ENCODE assay signal across 14 mouse cellular contexts in genomic region chr5:125384512-125385214, GRCm38 (mm10). TPM values are rescaled to one million over a fixed set of nuclear protein-coding genes. Genes with fewer than 3 reads are reported as not detected.
DNase-seq lines count a peak whose midpoint lies in the region; ATAC-seq and TF ChIP-seq lines count a peak whose summit lies in the region.
"Had no signal": no experiment of that assay in that cellular context is flagged by ENCODE, and none has a peak within 500 bp of the region (broad histone marks: within the 10 kb centered on the region; RNA-seq: fewer than 3 reads in every experiment).

No protein-coding gene starts in this region.

- 86% methylated on average over 2 of the region's 2 CpGs for WGBS in embryonic facial prominence, embryonic 15.5 days
- 93% methylated on average over 2 of the region's 2 CpGs for WGBS in embryonic facial prominence, embryonic 10.5 days
- WGBS in kidney, adult 2 months, result 40% methylated on average over 2 of the region's 2 CpGs

- no peak overlapping the region for H3K4me2 ChIP-seq in embryonic facial prominence, embryonic 15.5 days (replicated peaks)

- no peak for TF ChIP-seq POLR2A in kidney, adult 2 months (IDR thresholded peaks at IDR 0.05; ENCODE audit: low read depth, low read length)

- peaks cover 21% of the 10 kb centered on the region for H3K36me3 ChIP-seq in embryonic facial prominence, embryonic 15.5 days
- peaks cover 44% of the 10 kb centered on the region for H3K36me3 ChIP-seq in embryonic facial prominence, embryonic 10.5 days (replicated peaks)
- peaks cover 19% of the 10 kb centered on the region for H3K36me3 ChIP-seq in kidney, adult 2 months (ENCODE audit: control insufficient read depth, insufficient read depth, low read length)

- ATAC-seq in embryonic facial prominence, embryonic 15.5 days (ENCODE audit: insufficient number of reproducible peaks, low FRiP score, low TSS enrichment, low read depth), result no peak

- DNase-seq in embryonic facial prominence, embryonic 10.5 days (ENCODE audit: low spot score), result no peak
- no peak for DNase-seq in kidney, adult 2 months
- DNase-seq in kidney, postnatal 10 days, result no peak
- DNase-seq in 3134 (ENCODE audit: extremely low read depth, insufficient read length, low spot score) (peak; percentile 52), adipocyte (ENCODE audit: low spot score) (peak; percentile 76)
- DNase-seq in frontal cortex, postnatal 10 days (ENCODE audit: low spot score in 2 of 2), result no peak
- no peak for DNase-seq in cerebellum, adult 9-11 months
- DNase-seq: cerebellum, postnatal 25 days; gastrocnemius, postnatal 10 days; right cerebral cortex, postnatal 14 days had no signal

- TF ChIP-seq CTCF in kidney, adult 2 months (conservative IDR thresholded peaks at IDR 0.05; ENCODE audit: insufficient read depth, insufficient read length, low read depth, low read length), result no peak

- H3K27me3 ChIP-seq in embryonic facial prominence, embryonic 15.5 days, result no peaks in the 10 kb centered on the region
- H3K27me3 ChIP-seq in embryonic facial prominence, embryonic 10.5 days (replicated peaks; ENCODE audit: low read depth, poor library complexity, severe bottlenecking), result no peaks in the 10 kb centered on the region
- H3K27me3 ChIP-seq in kidney, adult 2 months (replicated peaks; ENCODE audit: control insufficient read depth, insufficient read depth, low read length), result no peaks in the 10 kb centered on the region
- H3K27me3 ChIP-seq: midbrain, embryonic 12.5 days had no signal

- peaks cover 21% of the 10 kb centered on the region for H3K4me1 ChIP-seq in embryonic facial prominence, embryonic 15.5 days
- peaks cover 7% of the 10 kb centered on the region for H3K4me1 ChIP-seq in embryonic facial prominence, embryonic 10.5 days
- peaks cover 8% of the 10 kb centered on the region for H3K4me1 ChIP-seq in kidney, adult 2 months (ENCODE audit: control insufficient read depth, insufficient read depth, low read length)

- no peak overlapping the region for H3K9ac ChIP-seq in embryonic facial prominence, embryonic 15.5 days
- H3K9ac ChIP-seq: liver, embryonic 14.5 days; midbrain, embryonic 12.5 days had no signal

- 0 out of 2 replicates have a peak overlapping the region, but pooled peaks have one; percentile 0 for H3K4me3 ChIP-seq in embryonic facial prominence, embryonic 15.5 days (replicated peaks)
- H3K4me3 ChIP-seq in embryonic facial prominence, embryonic 10.5 days, result no peak overlapping the region
- H3K4me3 ChIP-seq in kidney, adult 2 months (ENCODE audit: insufficient read depth, low read depth, low read length), result no peak overlapping the region
- H3K4me3 ChIP-seq: hindbrain, embryonic 10.5 days; midbrain, embryonic 12.5 days had no signal

- no peaks in the 10 kb centered on the region for H3K9me3 ChIP-seq in embryonic facial prominence, embryonic 15.5 days (replicated peaks)
- no peaks in the 10 kb centered on the region for H3K9me3 ChIP-seq in embryonic facial prominence, embryonic 10.5 days
- H3K9me3 ChIP-seq: hindbrain, embryonic 10.5 days; midbrain, embryonic 12.5 days had no signal

- H3K27ac ChIP-seq in embryonic facial prominence, embryonic 15.5 days (replicated peaks), result no peak overlapping the region
- no peak overlapping the region for H3K27ac ChIP-seq in embryonic facial prominence, embryonic 10.5 days (replicated peaks)
- H3K27ac ChIP-seq in kidney, adult 2 months (ENCODE audit: insufficient read depth, low read depth, low read length), result 0 out of 2 replicates have a peak overlapping the region, but pooled peaks have one; percentile 7
- H3K27ac ChIP-seq: hindbrain, embryonic 10.5 days; liver, embryonic 14.5 days; midbrain, embryonic 12.5 days had no signal

RNA-seq across cellular contexts. Expression of gene Gm10382, which starts 4.5 kb away (rescaled TPM):
- 0.32 and 0.48 TPM in 2 replicates for polyA plus RNA-seq in embryonic facial prominence, embryonic 15.5 days (2015; fragmentation: Nextera tagmentation; extraction: Ambion mirVana)
- polyA plus RNA-seq in embryonic facial prominence, embryonic 10.5 days (2016; fragmentation: Nextera tagmentation; extraction: Ambion mirVana), result 0.53 and 0.60 TPM in 2 replicates
- 0.33 and 0.58 TPM in 2 replicates for polyA plus RNA-seq in kidney, adult 2 months (2012; rRNA removed)

RNA-seq across cellular contexts. Expression of gene Ubc, which starts 5.3 kb away (rescaled TPM):
- 1,092 and 1,100 TPM in 2 replicates for polyA plus RNA-seq in embryonic facial prominence, embryonic 15.5 days (2015; fragmentation: Nextera tagmentation; extraction: Ambion mirVana)
- 957 and 988 TPM in 2 replicates for polyA plus RNA-seq in embryonic facial prominence, embryonic 10.5 days (2016; fragmentation: Nextera tagmentation; extraction: Ambion mirVana)
- polyA plus RNA-seq in kidney, adult 2 months (2012; rRNA removed), result 1,123 and 1,352 TPM in 2 replicates

RNA-seq across cellular contexts. Expression of gene Scarb1, which starts 43.8 kb away (rescaled TPM):
- polyA plus RNA-seq in embryonic facial prominence, embryonic 15.5 days (2015; fragmentation: Nextera tagmentation; extraction: Ambion mirVana), result 61.0 and 64.7 TPM in 2 replicates
- 43.2 and 47.3 TPM in 2 replicates for polyA plus RNA-seq in embryonic facial prominence, embryonic 10.5 days (2016; fragmentation: Nextera tagmentation; extraction: Ambion mirVana)
- polyA plus RNA-seq in kidney, adult 2 months (2012; rRNA removed), result 35.5 and 42.8 TPM in 2 replicates

RNA-seq across cellular contexts. Expression of gene Dhx37, which starts 49.3 kb away (rescaled TPM):
- polyA plus RNA-seq in embryonic facial prominence, embryonic 15.5 days (2015; fragmentation: Nextera tagmentation; extraction: Ambion mirVana), result 11.3 and 12.7 TPM in 2 replicates
- polyA plus RNA-seq in embryonic facial prominence, embryonic 10.5 days (2016; fragmentation: Nextera tagmentation; extraction: Ambion mirVana), result 24.1 and 24.2 TPM in 2 replicates
- polyA plus RNA-seq in kidney, adult 2 months (2012; rRNA removed), result 10.8 and 16.4 TPM in 2 replicates

RNA-seq across cellular contexts. Expression of gene Bri3bp, which starts 56.7 kb away (rescaled TPM):
- polyA plus RNA-seq in embryonic facial prominence, embryonic 15.5 days (2015; fragmentation: Nextera tagmentation; extraction: Ambion mirVana), result 34.1 and 37.6 TPM in 2 replicates
- 50.9 and 52.2 TPM in 2 replicates for polyA plus RNA-seq in embryonic facial prominence, embryonic 10.5 days (2016; fragmentation: Nextera tagmentation; extraction: Ambion mirVana)
- polyA plus RNA-seq in kidney, adult 2 months (2012; rRNA removed), result 12.1 and 13.0 TPM in 2 replicates

Comparison
In these comparisons a context has a peak if more than half of its experiments do, and no peak if none do; other contexts are left out.
1. DNase-seq: peak in 3134 (single experiment) and adipocyte (single experiment); none in embryonic facial prominence, embryonic 10.5 days (single experiment), kidney, adult 2 months (single experiment), kidney, postnatal 10 days (single experiment), frontal cortex, postnatal 10 days (0 of 2) and cerebellum, adult 9-11 months (single experiment).